Mouse (Mus musculus): ENCODE measurements around the gene Anxa1. TPM values are rescaled to one million over a fixed set of nuclear protein-coding genes. Genes with fewer than 3 reads are reported as not detected.

The Anxa1 gene
- total and polyA plus RNA-seq, 2 experiments from 2014 or later = 10.8 to 14.6 TPM

GRCm38 (mm10) chr19:20344052-20344451, 46.7 kb downstream of the Anxa1 start:
- ATAC-seq (no peak), DNase-seq (ENCODE audit: low spot score) (no peak)
- no peaks in the 10 kb centered on the region for H3K36me3 ChIP-seq (ENCODE audit: insufficient read depth, low read length)
- WGBS = 77% methylated on average over 10 of the region's 10 CpGs
- no peaks in the 10 kb centered on the region for H3K27me3 ChIP-seq (ENCODE audit: insufficient read depth, low read length)
- no peaks in the 10 kb centered on the region for H3K4me1 ChIP-seq (ENCODE audit: insufficient read depth, low read length)
- no peak overlapping the region for H3K9ac ChIP-seq (replicated peaks; ENCODE audit: low read length)
- no peak for TF ChIP-seq CTCF (IDR thresholded peaks at IDR 0.05; ENCODE audit: low read depth)
- no peak overlapping the region for H3K4me2 ChIP-seq (ENCODE audit: low read depth, low read length)
- H3K9me3 ChIP-seq (ENCODE audit: low read length) = 0 out of 2 replicates have a peak, but pooled peaks cover 6% of the 10 kb centered on the region
- H3K27ac ChIP-seq = peak overlapping the region; percentile 41; the same call in 1 of the 2 replicates
- no peak overlapping the region for H3K4me3 ChIP-seq (ENCODE audit: low read length)

Other genes starting within 250 kb of the Anxa1 start
- 9.3 and 11.6 TPM in 2 replicates for gene Aldh1a1, start 101.8 kb upstream of the Anxa1 start, total RNA-seq (2014; rRNA removed)
- gene Aldh1a1, start 101.8 kb upstream of the Anxa1 start, polyA plus RNA-seq (2015; fragmentation: Nextera tagmentation; extraction: Ambion mirVana) = 8.6 and 9.0 TPM in 2 replicates

All from hindbrain, postnatal 0 days (tissue).